Mouse (Mus musculus): ENCODE results near the gene D5Ertd579e. TPM values are rescaled to one million over a fixed set of nuclear protein-coding genes. Genes with fewer than 3 reads are reported as not detected.

D5Ertd579e gene
- polyA plus RNA-seq, 1 experiment from 2014 or later, result 25.5 TPM

- Histone ChIP-seq H3K27me3 (ENCODE audit: insufficient read depth, low read length) (no peaks in the 10 kb centered on the region), H3K36me3 (ENCODE audit: insufficient read depth) (no peaks in the 10 kb centered on the region), H3K4me2 (no peak overlapping the region), H3K4me3 (ENCODE audit: low read depth, low read length) (no peak overlapping the region), H3K9ac (no peak overlapping the region), H3K27ac (ENCODE audit: low read depth) (no peak overlapping the region), H3K9me3 (ENCODE audit: low read depth, low read length) (no peaks in the 10 kb centered on the region), H3K4me1 (ENCODE audit: insufficient read depth) (no peaks in the 10 kb centered on the region)
- DNase-seq (no peak), ATAC-seq (ENCODE audit: insufficient read depth) (no peak)
- WGBS, result 83% methylated on average over 6 of the region's 6 CpGs
- no peak for TF ChIP-seq CTCF (IDR thresholded peaks at IDR 0.05; ENCODE audit: low read depth)
These were observed 132.1 kb downstream of the D5Ertd579e start for GRCm38 (mm10) chr5:36563741-36564140.

GRCm38 (mm10) chr5:36562791-36563445 is 132.9 kb downstream of the D5Ertd579e start:
- Histone ChIP-seq H3K36me3 (ENCODE audit: insufficient read depth) (no peaks in the 10 kb centered on the region), H3K9me3 (ENCODE audit: low read depth, low read length) (no peaks in the 10 kb centered on the region), H3K9ac (no peak overlapping the region), H3K4me2 (no peak overlapping the region), H3K27me3 (ENCODE audit: insufficient read depth, low read length) (no peaks in the 10 kb centered on the region), H3K27ac (ENCODE audit: low read depth) (no peak overlapping the region), H3K4me3 (ENCODE audit: low read depth, low read length) (no peak overlapping the region), H3K4me1 (ENCODE audit: insufficient read depth) (no peaks in the 10 kb centered on the region)
- DNase-seq (no peak), ATAC-seq (ENCODE audit: insufficient read depth) (no peak)
- no peak for TF ChIP-seq CTCF (IDR thresholded peaks at IDR 0.05; ENCODE audit: low read depth)
- WGBS, result 80% methylated on average over 10 of the region's 10 CpGs

- Histone ChIP-seq H3K4me1 (ENCODE audit: insufficient read depth) (no peaks in the 10 kb centered on the region), H3K27me3 (ENCODE audit: insufficient read depth, low read length) (no peaks in the 10 kb centered on the region), H3K4me3 (ENCODE audit: low read depth, low read length) (no peak overlapping the region), H3K9me3 (ENCODE audit: low read depth, low read length) (no peaks in the 10 kb centered on the region), H3K36me3 (ENCODE audit: insufficient read depth) (no peaks in the 10 kb centered on the region), H3K4me2 (no peak overlapping the region), H3K27ac (ENCODE audit: low read depth) (no peak overlapping the region), H3K9ac (no peak overlapping the region)
- WGBS, result 85% methylated on average over 4 of the region's 4 CpGs
- ATAC-seq (ENCODE audit: insufficient read depth) (no peak), DNase-seq (no peak)
- TF ChIP-seq CTCF (IDR thresholded peaks at IDR 0.05; ENCODE audit: low read depth), result no peak
These were observed 134.3 kb downstream of the D5Ertd579e start for GRCm38 (mm10) chr5:36561509-36561908.

GRCm38 (mm10) chr5:36560490-36560889 is 135.3 kb downstream of the D5Ertd579e start:
- ATAC-seq (ENCODE audit: insufficient read depth) (no peak), DNase-seq (no peak)
- Histone ChIP-seq H3K4me1 (ENCODE audit: insufficient read depth) (no peaks in the 10 kb centered on the region), H3K9me3 (ENCODE audit: low read depth, low read length) (no peaks in the 10 kb centered on the region), H3K27me3 (ENCODE audit: insufficient read depth, low read length) (no peaks in the 10 kb centered on the region), H3K4me3 (ENCODE audit: low read depth, low read length) (no peak overlapping the region), H3K27ac (ENCODE audit: low read depth) (no peak overlapping the region), H3K4me2 (no peak overlapping the region), H3K9ac (no peak overlapping the region), H3K36me3 (ENCODE audit: insufficient read depth) (no peaks in the 10 kb centered on the region)
- 89% methylated on average over 4 of the region's 4 CpGs for WGBS
- TF ChIP-seq CTCF (IDR thresholded peaks at IDR 0.05; ENCODE audit: low read depth), result no peak

GRCm38 (mm10) chr5:36559510-36560235 is 136.2 kb downstream of the D5Ertd579e start:
- H3K9me3 ChIP-seq (ENCODE audit: low read depth, low read length), result no peaks in the 10 kb centered on the region

GRCm38 (mm10) chr5:36559106-36559505 is 136.7 kb downstream of the D5Ertd579e start:
- H3K9me3 ChIP-seq (ENCODE audit: low read depth, low read length), result no peaks in the 10 kb centered on the region
- no peak for ATAC-seq (ENCODE audit: insufficient read depth)
- WGBS, result 62% methylated on average over 5 of the region's 5 CpGs
- no peak for TF ChIP-seq CTCF (IDR thresholded peaks at IDR 0.05; ENCODE audit: low read depth)
- no peak overlapping the region for H3K4me2 ChIP-seq
- no peaks in the 10 kb centered on the region for H3K36me3 ChIP-seq (ENCODE audit: insufficient read depth)
- H3K9ac ChIP-seq, result no peak overlapping the region
- no peak overlapping the region for H3K4me3 ChIP-seq (ENCODE audit: low read depth, low read length)
- peaks cover 5% of the 10 kb centered on the region; the same call in 1 of the 2 replicates for H3K4me1 ChIP-seq (ENCODE audit: insufficient read depth)
- no peaks in the 10 kb centered on the region for H3K27me3 ChIP-seq (ENCODE audit: insufficient read depth, low read length)
- no peak for DNase-seq
- H3K27ac ChIP-seq (ENCODE audit: low read depth), result no peak overlapping the region

More at GRCm38 (mm10) chr5:36559510-36560235, 136.2 kb downstream of the D5Ertd579e start:
- no peak overlapping the region for H3K27ac ChIP-seq (ENCODE audit: low read depth)
- no peak overlapping the region for H3K4me3 ChIP-seq (ENCODE audit: low read depth, low read length)
- H3K4me2 ChIP-seq, result no peak overlapping the region
- TF ChIP-seq CTCF (IDR thresholded peaks at IDR 0.05; ENCODE audit: low read depth), result no peak
- no peak for DNase-seq
- H3K36me3 ChIP-seq (ENCODE audit: insufficient read depth), result no peaks in the 10 kb centered on the region
- no peak for ATAC-seq (ENCODE audit: insufficient read depth)
- no peaks in the 10 kb centered on the region for H3K4me1 ChIP-seq (ENCODE audit: insufficient read depth)
- H3K9ac ChIP-seq, result no peak overlapping the region
- no peaks in the 10 kb centered on the region for H3K27me3 ChIP-seq (ENCODE audit: insufficient read depth, low read length)
- 68% methylated on average over 6 of the region's 6 CpGs for WGBS

- Histone ChIP-seq H3K4me3 (ENCODE audit: low read depth, low read length) (no peak overlapping the region), H3K27me3 (ENCODE audit: insufficient read depth, low read length) (no peaks in the 10 kb centered on the region), H3K27ac (ENCODE audit: low read depth) (no peak overlapping the region), H3K9ac (no peak overlapping the region), H3K4me1 (ENCODE audit: insufficient read depth) (peaks cover 6% of the 10 kb centered on the region; the same call in 1 of the 2 replicates), H3K4me2 (no peak overlapping the region), H3K9me3 (ENCODE audit: low read depth, low read length) (no peaks in the 10 kb centered on the region), H3K36me3 (ENCODE audit: insufficient read depth) (no peaks in the 10 kb centered on the region)
- ATAC-seq (ENCODE audit: insufficient read depth) (no peak), DNase-seq (no peak)
- 68% methylated on average over 2 of the region's 2 CpGs for WGBS
- TF ChIP-seq CTCF (IDR thresholded peaks at IDR 0.05; ENCODE audit: low read depth), result no peak
These were observed 137.3 kb downstream of the D5Ertd579e start for GRCm38 (mm10) chr5:36558526-36558925.
